Mouse (Mus musculus): ENCODE measurements around the gene Slc22a21.
"Not testable (repeated sequence)": the region's sequence is repeated elsewhere in the genome, so short reads cannot be mapped to it uniquely, and the experiment has no call there.

Slc22a21 gene

DNA sequence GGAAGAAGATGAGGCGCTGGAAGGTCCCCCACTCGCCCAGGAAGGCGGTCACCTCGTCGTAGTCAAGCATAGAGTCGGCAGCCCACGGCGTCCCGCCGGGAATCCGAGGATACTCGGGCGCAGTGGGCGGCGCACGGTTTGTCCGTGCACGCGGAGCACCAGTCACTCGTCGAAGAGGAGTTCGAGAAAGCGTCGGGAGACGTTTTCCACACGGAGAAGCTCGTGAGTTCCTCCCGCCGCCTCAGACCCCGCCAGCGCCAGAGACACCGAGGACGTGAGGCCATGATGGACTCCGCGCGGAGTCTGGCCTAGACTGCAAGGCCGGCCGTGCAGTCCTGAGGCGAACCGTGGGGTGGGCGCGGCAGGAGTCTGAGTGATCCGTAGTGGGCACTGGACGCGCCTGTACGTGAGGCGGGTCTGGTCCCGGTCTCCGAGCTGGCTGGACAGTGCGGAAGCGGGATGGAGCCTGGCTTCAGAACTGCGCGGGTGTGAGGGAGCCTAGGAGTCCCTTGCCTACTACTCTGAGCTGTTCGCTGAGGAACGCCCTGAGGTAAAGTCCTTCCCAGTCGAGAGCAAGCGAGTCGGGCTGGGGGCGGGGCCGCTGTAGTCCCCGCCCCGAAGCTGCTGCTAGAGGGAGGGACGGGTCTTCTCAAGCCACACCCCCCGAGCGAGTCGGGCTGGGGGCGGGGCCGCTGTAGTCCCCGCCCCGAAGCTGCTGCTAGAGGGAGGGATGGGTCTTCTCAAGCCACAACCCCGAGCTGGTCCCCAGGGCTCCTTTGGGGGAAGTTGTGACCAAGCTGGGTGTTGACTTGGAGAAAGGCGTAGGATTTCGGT is at the start of gene Slc22a21:
TSS of gene Slc22a21 (minus strand) at position 545 of the 834 bp plus-strand sequence.
- DNase-seq: peak; percentile 47 to 71

DNA sequence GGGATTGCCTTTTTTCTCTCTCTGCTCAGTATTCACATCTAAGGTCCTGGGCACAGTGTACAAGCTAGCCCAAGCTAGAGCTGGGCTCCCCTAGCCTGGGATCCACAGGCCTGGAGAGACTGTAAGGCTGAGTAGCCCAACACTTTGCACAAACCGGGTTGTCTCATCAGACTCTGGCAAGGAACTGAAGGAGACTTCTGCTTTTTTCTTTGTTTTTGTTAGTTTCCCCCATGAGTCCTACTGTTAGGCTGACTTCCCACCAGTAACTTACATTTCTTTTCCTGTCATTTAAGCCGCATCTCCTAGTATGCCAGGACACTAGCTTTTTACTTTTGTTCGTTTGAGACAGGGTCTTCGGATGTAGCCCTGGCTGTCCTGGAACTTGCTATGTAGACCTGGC is 48.9 kb upstream of the Slc22a21 start:
- DNase-seq: no peak

DNA sequence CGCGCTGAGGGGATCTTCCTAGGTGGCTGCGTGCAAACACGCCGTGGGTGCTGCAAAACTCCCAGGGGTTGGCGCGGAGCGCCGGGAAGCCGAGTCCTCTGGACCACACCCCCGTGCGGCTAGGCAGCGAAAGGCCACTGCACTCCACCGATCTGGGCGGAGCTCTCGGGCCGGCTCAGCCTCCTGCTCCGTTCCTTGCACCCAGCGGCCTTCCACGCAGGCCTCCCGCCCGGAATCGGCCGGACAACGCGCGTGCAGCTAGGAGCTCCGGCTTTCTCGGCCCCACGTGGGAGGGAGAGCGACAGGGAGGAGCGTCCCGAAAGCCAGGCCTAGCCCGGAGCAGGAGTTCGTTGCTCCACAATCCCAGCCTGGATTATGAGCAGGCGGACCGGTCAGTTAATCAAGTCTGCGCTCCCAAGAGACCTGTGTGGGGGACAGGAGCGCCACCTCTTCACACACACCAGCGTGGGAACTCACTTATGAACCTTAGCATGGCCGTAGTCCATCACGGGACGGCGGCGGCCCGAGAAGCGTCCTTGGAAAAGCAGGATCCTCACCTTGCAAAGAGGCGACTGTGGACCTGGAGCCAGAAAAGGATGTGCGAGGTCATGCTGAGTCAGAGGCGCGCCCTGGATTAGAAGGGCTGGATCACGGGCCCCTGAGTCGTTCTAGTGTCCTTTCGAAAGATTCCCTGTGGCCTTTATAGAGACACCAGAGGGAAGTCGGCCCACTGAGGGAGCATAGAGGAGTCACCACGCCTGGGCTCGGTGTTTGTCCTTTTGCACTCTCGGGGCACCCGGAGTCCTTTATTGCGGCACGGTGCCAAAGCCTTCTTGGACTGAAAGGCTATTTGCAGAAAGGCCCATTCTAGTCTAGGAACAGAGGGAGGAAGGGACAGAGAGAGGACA is 48.2 kb upstream of the Slc22a21 start, which contains the start of gene Slc22a4:
TSS of gene Slc22a4 (minus strand) at position 47 of the 908 bp plus-strand sequence.
- peak; percentile 81 to 85 for DNase-seq

DNA sequence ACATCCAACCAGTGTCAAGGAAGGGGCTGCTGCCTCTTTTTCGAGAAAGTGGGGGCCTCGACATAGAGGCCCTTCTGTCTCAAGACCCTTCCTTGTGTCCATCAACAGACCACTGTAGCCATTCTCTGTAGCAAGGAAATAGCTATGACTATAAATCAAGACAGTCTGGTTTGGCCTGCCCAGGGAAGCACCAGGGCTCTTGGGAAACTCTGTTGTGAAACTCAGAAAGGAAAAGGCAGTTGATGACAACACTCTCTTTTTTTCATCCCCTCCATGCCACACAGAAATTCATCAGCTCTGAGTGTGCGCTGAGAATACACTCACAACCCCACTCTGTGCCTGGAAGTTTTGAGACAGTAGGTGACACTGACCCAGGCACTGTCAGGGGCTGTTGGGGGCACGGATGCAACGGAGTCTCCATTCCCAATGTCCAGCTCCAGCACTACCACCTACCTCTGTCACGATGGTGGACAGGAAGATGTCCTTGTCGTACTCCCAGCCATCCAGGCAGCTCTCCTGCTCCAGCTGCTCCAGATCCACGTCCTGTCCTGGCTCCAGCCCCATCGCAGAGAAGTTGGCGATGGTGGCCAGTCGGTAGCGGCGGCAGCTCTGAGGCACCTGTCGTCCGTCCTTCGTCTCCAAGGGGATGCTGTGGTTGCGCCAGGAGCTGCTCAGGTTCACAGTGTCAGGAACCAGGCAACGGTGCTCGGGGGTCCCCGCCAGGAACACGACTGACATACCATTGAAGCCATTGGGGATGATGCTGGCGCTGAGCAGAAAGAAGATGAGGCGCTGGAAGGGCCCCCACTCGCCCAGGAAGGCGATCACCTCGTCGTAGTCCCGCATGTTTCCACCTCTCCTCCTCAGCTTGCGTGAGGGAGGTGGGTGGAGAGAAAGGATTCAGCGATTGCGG is 47.3 kb upstream of the Slc22a21 start:
- peak; percentile 72 to 74 for DNase-seq

DNA sequence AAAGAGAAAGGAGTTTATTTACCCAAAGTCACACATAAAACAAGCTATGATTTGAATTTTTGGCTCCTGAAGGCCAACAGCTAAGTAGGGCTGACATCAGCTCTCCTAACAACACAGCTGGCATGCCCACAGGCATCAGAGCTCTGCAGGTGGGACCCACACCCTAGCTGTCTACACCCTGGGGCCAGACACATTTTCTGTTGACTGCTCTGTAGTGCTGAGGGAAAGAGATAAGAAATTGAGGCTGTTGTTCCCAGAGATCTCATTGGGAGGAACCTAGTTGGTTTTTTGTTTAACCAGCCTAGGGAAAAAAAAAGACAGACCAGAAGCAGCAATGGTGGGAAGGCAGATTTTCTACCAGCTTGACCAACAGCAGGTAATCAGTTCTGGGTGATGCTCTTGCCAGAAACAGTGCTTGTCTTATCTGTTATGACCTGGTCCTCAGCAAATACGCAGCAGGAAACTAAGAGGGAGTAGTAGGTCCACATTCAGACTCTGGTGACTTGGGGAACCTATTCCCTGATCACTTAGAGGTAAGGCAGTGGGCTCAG is 46.4 kb upstream of the Slc22a21 start:
- peak; percentile 44 to 58 for DNase-seq

DNA sequence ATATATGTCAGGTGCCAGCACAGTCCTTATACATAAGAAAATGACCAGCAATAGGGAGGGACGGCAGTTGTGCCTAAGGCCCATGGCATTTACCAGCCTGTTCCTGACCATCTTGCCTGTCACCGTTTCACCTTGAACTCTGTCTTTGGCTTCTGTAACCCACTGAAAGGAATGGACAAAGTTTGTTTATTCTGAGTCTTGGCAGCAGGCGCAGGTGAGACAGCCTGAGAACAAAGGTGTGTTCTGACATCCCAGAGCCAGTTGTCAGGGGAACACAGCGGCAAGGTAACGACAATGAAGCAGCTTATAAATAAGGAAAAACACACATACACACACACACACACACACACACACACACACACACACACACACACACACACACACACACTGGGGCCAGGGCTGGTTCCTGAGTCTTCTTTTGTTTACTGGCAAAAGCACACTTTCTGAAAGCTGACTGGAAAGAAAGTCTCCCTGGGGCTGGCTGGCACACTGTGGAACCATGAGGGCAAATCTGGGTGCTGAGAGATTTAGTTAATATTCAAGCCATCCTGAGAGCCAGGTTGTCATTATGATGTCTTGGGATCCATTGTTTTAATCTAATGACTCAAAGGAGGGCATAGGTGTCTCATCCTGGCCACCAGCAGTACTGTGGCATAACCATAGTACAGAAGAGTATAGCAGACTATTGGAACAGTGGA is 41.4 kb upstream of the Slc22a21 start:
- no peak for DNase-seq

DNA sequence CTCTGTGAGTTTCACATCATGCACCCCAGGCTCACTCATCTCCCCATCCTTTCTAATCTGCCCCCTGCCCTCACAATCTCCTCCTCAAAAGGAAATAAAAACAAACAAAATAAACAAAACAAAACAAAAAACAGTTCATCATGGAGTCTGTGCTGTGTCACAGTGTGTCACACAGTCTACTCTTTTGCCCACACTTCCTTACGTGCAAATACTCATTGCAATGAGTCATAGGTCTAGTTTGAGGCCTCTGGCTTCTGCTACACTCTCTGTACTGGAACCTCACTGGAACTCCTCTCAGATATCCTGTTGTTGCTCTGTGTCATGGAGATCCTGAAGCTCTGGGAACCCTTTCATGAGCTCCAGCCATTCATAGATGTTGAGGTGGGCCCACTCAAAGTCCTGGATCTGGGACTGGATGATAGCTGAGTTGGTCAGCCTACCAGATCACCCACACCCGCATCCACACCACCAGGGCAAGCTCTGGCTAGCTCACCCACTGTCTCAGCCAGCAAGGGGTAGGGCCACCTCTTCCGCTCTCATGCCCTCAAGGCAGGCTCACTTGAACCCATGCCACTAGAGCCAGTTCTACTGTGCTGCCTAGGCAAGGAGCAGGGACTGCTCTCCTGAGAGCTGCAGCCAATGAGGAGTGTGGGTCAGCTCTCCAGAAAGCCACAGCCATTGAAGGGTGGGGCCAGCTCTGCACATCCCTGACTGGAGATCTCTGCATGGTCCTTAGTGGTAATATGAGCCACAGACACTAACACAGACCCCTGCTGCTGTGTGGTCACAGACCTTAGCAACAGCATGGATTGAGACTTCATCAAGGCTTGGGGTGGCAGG is 39.0 kb upstream of the Slc22a21 start:
- DNase-seq: no peak

DNA sequence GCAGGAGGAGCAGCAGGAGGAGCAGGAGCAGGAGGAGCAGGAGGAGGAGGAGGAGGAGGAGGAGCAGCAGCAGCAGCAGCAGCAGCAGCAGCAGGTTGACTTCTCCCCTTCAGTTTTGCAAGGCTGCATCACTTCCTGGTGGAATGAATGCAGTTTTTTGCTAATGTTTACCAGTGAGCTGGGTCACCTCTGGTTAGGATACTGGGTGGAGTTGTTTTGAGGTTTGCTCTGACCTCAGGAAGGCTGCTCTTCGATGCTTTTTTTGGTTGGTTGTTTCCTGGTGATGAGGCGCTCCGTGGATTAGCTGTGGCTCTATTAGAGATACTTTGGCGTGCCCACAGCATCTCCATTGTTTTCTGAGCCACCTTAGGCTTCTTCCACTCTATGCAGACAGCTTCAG is 37.5 kb upstream of the Slc22a21 start:
- DNase-seq: no peak

DNA sequence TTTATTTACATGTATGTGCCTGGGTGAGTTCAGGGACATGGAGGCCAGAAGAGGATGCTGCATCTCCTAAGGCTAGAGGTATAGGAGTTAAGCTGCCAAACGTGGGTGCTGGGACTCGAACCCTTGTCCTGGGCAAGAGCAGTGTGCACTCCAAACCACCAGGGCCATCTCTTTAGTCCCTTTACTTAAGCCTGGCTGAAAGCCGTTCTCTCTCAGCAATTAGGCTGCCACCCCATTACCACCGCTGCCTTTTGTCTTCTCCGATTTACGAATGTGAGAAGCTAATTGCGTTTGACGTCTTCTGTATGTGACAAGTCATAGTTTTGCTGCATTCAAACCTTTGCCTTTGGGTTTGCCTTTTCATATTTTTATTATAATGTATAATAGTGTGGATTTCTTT is 35.9 kb upstream of the Slc22a21 start:
- no peak for DNase-seq

DNA sequence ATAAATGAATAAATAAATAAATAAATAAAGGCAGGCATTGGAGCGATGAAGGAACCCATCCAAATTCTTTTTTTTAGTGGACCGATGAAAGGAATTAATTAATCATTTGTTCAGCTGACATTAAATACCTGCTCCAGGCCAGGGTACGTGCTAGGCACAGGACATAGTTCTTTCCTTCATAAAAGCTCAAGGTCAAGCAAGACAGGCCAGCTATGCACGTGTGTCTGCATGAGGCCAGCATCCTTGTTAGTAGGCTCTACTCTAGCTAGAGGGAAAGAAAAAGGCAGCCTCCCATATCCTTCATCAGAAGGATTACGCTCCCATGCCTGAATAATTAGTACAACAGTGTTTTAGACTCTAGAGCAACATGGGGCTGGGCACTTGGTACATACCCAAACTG is 32.8 kb upstream of the Slc22a21 start:
- no peak for DNase-seq

DNA sequence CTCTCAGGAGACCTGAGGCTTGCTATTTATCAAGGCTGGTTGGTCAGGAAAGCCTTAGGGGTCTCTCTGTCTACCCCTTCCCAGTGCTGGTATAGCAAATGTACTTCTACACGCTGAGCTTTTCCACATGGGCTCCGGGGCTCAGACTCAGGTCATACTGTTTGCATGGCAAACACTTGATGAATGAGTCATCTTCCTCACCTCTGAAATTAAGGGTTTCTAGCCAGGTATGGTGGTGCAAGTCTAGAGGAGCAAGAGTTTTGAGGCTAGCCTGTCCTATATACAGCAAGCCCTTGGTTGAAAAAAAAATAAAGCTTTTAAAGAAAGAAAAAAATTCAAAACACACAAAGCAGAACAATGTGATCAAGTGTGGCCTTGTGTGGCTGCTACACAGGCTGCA is 31.1 kb upstream of the Slc22a21 start:
- no peak for DNase-seq

DNA sequence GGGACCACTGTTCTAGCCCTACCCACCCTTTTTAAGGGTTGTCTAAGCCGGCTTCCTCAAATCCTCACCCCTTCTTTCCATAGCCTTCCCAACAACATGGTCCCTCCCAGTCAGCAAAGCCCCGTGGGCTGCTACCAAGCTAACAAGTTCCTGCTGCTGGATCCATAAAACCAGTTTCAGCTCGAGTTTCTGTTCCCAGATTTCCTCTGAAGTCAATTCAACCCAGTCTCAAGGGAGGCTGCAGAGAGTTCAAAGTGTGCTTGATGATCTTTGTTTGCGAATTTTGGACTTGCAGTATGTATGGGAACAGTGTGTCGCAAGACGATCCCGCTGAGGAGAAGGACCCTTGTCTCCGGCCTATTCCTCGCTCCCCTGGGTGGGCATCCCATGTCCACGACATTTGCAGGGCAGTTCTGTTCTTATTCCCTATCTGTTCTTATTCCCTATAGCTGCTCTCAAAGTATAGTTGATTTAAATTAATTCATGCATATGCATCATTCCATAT is 28.3 kb upstream of the Slc22a21 start:
- peak in 1 of 2 experiments; percentile 40 for DNase-seq

DNA sequence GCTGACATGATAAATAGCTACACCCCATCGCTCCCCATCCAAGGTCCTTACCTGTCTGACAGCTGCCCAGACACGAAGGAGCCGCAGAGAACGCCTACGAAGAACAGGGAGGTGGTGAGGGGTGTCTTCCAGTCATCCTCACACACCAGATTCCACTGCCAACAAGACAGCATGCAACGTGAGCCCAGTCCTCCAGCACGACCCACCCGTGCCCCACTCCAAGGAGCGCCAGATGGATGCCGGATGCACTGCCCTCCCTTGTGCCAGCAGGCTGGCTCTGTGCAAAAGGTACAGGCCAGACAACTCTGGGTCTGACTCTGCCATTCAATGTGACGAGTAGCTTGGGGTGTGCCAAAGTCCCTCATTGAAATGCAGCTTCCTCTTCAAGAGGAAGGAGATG is 27.6 kb upstream of the Slc22a21 start:
- DNase-seq: peak; percentile 90 to 95

DNA sequence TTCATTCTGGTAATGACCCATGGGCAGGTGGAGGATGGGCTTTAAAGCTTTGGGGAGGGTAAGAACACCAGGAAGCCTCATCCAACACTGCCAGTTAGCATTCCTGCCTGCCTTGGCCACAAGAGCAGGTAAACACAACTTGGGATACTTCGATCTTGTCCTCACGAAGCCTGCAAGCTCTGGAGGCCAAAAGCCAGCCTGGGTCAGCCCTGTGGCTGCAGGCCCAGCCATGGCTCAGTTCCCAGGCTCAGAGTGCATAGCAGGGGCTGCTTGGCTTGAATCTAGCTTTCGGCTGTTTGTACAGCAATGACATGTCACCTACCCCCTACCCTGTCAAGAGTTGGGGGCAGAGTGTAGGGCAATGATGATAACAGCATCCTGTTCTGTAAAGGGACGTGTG is 26.8 kb upstream of the Slc22a21 start:
- peak; percentile 91 to 96 for DNase-seq

DNA sequence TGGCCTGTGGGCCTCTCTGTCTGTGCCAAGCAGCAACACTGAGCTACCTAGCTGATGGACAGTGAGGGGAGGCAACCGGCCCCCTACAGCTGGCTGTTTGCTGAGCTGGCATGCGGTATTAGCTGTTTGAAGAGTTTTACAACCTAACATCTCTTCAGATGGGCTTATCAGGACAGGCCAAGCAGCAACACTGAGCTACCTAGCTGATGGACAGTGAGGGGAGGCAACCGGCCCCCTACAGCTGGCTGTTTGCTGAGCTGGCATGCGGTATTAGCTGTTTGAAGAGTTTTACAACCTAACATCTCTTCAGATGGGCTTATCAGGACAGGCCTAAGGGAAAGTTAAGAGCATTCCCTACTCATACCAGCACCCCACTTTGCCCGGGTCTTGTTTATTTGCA is 26.2 kb upstream of the Slc22a21 start:
- not testable (repeated sequence) for DNase-seq

DNA sequence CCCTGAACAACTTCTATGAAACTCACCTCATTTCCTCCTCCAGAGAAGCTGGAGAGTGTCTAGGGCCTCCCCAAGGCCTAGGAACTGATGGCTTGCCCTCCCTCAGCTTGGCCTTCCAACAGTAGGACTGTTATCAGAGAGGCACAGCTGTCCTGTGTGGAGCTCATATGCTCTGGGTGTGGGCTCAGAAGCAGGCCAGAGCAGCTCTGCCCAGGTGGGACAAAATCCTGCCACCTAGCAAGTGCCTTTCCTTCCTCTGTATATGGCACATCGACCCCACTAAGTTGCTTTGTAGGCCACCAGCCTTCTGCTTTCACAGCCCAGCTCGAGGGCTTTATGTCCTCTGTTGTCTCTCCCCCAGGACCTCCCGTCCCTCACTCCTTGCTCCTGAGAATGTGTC is 24.6 kb upstream of the Slc22a21 start:
- DNase-seq: no peak

DNA sequence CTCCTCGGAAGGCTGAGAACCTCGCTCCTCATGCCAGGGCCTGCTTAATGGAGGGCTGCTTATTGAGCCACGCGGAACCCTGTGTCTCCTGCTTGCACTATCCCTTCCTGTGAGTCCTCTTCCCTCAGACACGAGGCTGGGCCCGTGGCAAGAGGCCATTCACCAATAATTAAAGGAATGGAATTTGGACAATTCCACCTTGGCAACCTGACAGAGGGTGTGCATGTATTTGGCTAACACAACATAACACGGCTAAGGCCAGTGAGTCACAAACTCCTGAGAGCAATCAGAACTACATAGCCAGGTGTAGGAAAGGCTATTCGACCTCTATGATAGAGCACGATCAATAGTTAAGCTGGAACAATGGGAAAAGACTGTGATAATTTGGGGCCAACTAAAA is 24.1 kb upstream of the Slc22a21 start:
- DNase-seq: peak; percentile 51 to 58

DNA sequence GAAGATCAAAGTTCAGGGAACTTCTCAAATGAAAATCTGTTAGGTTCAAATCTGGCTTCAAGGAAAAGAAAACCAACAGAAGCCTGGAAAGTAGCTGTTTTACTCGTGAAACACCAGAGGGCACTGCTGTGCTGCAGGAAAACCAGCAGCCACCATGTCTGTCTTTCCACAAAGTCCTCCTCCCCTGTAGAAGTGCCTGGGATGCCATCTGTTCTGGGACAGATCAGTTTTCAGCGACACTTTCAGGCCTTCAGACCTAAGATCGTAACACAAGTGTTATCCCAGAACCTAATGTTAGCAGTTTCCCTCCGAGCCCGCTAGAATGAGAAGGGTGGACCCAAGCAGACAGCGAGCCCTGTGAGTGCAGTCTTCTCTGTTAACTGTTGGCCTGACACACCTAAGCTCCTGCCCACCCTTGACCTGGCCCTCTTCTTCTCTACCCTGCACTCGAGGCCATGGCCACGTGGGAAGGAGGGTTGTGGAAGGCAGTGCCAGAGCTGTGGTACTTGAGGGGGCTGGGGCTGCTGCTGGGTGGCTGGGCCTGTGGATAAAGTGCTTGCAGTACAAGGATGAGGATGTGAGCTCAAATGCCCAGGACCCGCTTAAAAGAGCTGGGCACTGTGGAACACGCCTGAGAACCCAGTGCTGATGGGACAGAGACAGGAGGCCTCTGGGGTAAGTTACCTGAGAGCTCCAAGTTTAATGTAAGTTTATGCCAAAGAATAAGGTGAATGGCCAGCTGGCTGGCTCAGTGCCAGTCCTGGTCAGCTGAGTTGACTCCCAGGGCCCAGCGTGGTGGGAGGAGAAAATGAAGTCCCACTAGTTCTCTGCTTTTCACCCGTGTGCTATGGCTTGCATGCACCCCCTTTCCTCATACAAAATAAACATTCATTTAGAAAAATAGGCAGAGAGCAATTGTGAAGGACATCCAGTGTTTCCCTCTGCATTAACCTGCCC is 22.9 kb upstream of the Slc22a21 start:
- DNase-seq: peak; percentile 87 to 88

DNA sequence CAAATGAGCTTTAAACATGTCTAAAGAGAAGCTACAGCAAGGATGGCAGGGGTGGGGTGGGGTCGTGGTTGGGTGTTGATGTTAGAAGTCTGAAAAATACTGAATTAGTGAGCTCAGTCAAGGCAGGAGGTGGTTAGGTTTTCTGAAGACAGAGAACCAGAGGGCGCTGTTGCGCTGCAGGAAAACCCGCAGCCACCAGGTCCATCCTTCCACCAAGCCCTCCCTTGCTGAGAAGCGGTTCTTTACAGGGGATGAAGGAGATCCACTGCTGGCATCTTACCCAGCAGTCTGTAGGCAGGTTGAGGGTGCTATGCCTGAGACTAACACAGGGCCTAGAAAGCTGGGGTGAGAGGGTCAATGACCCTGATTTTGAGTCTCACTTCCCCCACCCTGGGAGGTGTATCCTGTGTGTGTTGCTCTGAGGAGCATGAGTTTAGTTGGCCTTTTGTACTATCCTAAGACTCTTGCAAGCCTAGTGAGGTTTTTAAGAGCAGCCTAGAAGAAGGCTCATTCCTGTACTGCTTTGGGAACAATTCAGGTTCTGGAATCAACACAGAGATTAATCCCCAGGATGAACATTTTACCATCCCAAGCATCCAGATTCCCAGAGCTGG is 22.1 kb upstream of the Slc22a21 start:
- peak; percentile 88 to 90 for DNase-seq
